Comparison of ENCODE assay signal across 10 mouse cellular contexts in the genomic region with DNA sequence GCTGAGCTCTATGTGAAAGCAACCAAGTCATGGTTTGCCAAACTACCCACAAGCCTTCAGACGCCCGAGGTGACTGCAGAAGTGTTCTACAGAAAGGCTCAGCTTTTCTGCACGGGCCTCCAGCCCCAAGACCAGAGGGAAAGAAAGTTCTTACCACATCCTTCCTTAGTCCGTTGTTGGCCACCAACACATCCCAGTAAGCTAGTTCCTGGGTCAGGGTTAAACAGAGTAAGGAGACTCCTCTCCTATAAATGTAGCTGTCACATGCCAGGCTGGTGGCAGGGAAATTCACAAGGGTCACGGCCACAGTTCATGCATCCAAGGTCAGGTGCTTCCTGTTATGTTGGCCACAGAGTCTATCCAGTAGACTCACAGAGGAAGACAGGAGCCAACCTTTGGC. TPM values are rescaled to one million over a fixed set of nuclear protein-coding genes. Genes with fewer than 3 reads are reported as not detected.
A peak's percentile ranks its signal among the peaks of the same experiment; 100 is the strongest.
DNase-seq lines count a peak whose midpoint lies in the region; ATAC-seq and TF ChIP-seq lines count a peak whose summit lies in the region.
"Had no signal": no experiment of that assay in that cellular context is flagged by ENCODE, and none has a peak within 500 bp of the region (broad histone marks: within the 10 kb centered on the region; RNA-seq: fewer than 3 reads in every experiment).

No protein-coding gene starts in this region.

- no peaks in the 10 kb centered on the region for H3K79me2 ChIP-seq in heart, adult 2 months (replicated peaks; ENCODE audit: control insufficient read depth, insufficient read depth, low read length)

- TF ChIP-seq EP300 in heart, adult 2 months (IDR thresholded peaks at IDR 0.05; ENCODE audit: insufficient read depth, low read depth, low read length) = no peak

- H3K36me3 ChIP-seq in heart, adult 2 months (ENCODE audit: control insufficient read depth, insufficient read depth, low read length) = no peaks in the 10 kb centered on the region; the same call in 1 of the 2 replicates
- H3K36me3 ChIP-seq in heart, embryonic 15.5 days = peaks cover 13% of the 10 kb centered on the region; the same call in 1 of the 2 replicates
- H3K36me3 ChIP-seq in liver, embryonic 15.5 days (replicated peaks) = peaks cover 54% of the 10 kb centered on the region
- no peaks in the 10 kb centered on the region; the same call in 1 of the 2 replicates for H3K36me3 ChIP-seq in forebrain, embryonic 11.5 days (ENCODE audit: control insufficient read depth, insufficient read depth, low read length)

- no peak overlapping the region for H3K4me2 ChIP-seq in heart, embryonic 15.5 days
- H3K4me2 ChIP-seq in liver, embryonic 15.5 days = no peak overlapping the region
- H3K4me2 ChIP-seq in forebrain, embryonic 11.5 days (ENCODE audit: low read depth, low read length, severe bottlenecking) = no peak overlapping the region

- peak overlapping the region; percentile 95 for H3K27ac ChIP-seq in heart, adult 2 months
- H3K27ac ChIP-seq in heart, embryonic 15.5 days = peak overlapping the region; percentile 92
- peak overlapping the region; percentile 95 for H3K27ac ChIP-seq in liver, embryonic 15.5 days (replicated peaks)
- H3K27ac ChIP-seq in forebrain, embryonic 11.5 days (ENCODE audit: low read depth, low read length) = no peak overlapping the region

- TF ChIP-seq CTCF in heart, adult 2 months (IDR thresholded peaks at IDR 0.05) = no peak

- ATAC-seq in heart, embryonic 15.5 days (replicated peaks; ENCODE audit: insufficient number of reproducible peaks, insufficient read depth, low FRiP score, low read depth) = no peak
- no peak for ATAC-seq in liver, embryonic 15.5 days (ENCODE audit: insufficient read depth)
- ATAC-seq in forebrain, embryonic 11.5 days (replicated peaks; ENCODE audit: low FRiP score) = no peak

- no peak overlapping the region for H3K9ac ChIP-seq in heart, adult 2 months (ENCODE audit: low read depth, low read length)
- H3K9ac ChIP-seq in heart, embryonic 15.5 days = no peak overlapping the region
- H3K9ac ChIP-seq in liver, embryonic 15.5 days = no peak overlapping the region
- no peak overlapping the region for H3K9ac ChIP-seq in forebrain, embryonic 11.5 days (ENCODE audit: low read length)

- TF ChIP-seq POLR2A in heart, adult 2 months (IDR thresholded peaks at IDR 0.05; ENCODE audit: insufficient read depth, low read depth, low read length) = no peak

- no peak overlapping the region for H3K4me3 ChIP-seq in heart, adult 2 months
- no peak overlapping the region for H3K4me3 ChIP-seq in heart, embryonic 15.5 days
- no peak overlapping the region for H3K4me3 ChIP-seq in liver, embryonic 15.5 days (replicated peaks)
- no peak overlapping the region for H3K4me3 ChIP-seq in forebrain, embryonic 11.5 days (ENCODE audit: low read depth, low read length)

- DNase-seq in heart, adult 2 months = peak in 1 of 2 experiments; percentile 55
- no peak for DNase-seq in heart, postnatal 14 days
- DNase-seq in CD4-positive helper T cell, adult 2 months (ENCODE audit: low read depth, low spot score) = peak; percentile 68
- DNase-seq in cerebellum, adult 11 months = no peak
- DNase-seq in forebrain, embryonic 11.5 days (ENCODE audit: low spot score) = no peak
- no peak for DNase-seq in left cerebral cortex, adult 11 months (ENCODE audit: low spot score)
- DNase-seq: gastrocnemius, postnatal 14 days had no signal

- 56% methylated on average over 5 of the region's 5 CpGs for WGBS in heart, adult 2 months
- 81% methylated on average over 5 of the region's 5 CpGs for WGBS in heart, embryonic 15.5 days
- WGBS in liver, embryonic 15.5 days (ENCODE audit: insufficient replicate concordance) = 36% methylated on average over 5 of the region's 5 CpGs
- 90% methylated on average over 5 of the region's 5 CpGs for WGBS in forebrain, embryonic 11.5 days

- H3K4me1 ChIP-seq in heart, adult 2 months (ENCODE audit: control insufficient read depth, insufficient read depth, low read length) = peaks cover 28% of the 10 kb centered on the region
- H3K4me1 ChIP-seq in heart, embryonic 15.5 days (replicated peaks) = peaks cover 54% of the 10 kb centered on the region
- peaks cover 96% of the 10 kb centered on the region for H3K4me1 ChIP-seq in liver, embryonic 15.5 days (replicated peaks)
- H3K4me1 ChIP-seq in forebrain, embryonic 11.5 days (replicated peaks; ENCODE audit: control insufficient read depth, insufficient read depth, low read length) = peaks cover 7% of the 10 kb centered on the region; the same call in 1 of the 2 replicates

- H3K27me3 ChIP-seq in heart, adult 2 months (ENCODE audit: control insufficient read depth, insufficient read depth, low read length) = no peaks in the 10 kb centered on the region
- no peaks in the 10 kb centered on the region for H3K27me3 ChIP-seq in heart, embryonic 15.5 days
- H3K27me3 ChIP-seq in liver, embryonic 15.5 days = no peaks in the 10 kb centered on the region
- no peaks in the 10 kb centered on the region for H3K27me3 ChIP-seq in forebrain, embryonic 11.5 days (ENCODE audit: control insufficient read depth, insufficient read depth, low read length)

- intact Hi-C loops in heart, adult 2 months (cut with DNase I) = no loop called here
- intact Hi-C loops in heart, postnatal 14 days (cut with DNase I) = loop anchor here (2.0 kb wide), 1 partner anchor 27 kb away; no protein-coding TSS in a partner anchor

- H3K9me3 ChIP-seq in heart, embryonic 15.5 days (replicated peaks) = no peaks in the 10 kb centered on the region
- no peaks in the 10 kb centered on the region for H3K9me3 ChIP-seq in liver, embryonic 15.5 days (replicated peaks)
- H3K9me3 ChIP-seq in forebrain, embryonic 11.5 days (ENCODE audit: control insufficient read depth, low read length) = no peaks in the 10 kb centered on the region

RNA-seq across cellular contexts. Expression of a gene that starts 27.7 kb away (rescaled TPM):
- 10 to 100 TPM in 1 of 2 experiments, 1 to 10 TPM in 1; 9.9 to 11.1 TPM for total RNA-seq in heart, adult 2 months (2021)
- polyA plus RNA-seq in heart, adult 2 months (2012; rRNA removed) = 16.5 and 18.8 TPM in 2 replicates
- 10 to 100 TPM; 14.6 TPM for total RNA-seq in heart, postnatal 14 days (2021)
- 9.8 and 14.8 TPM in 2 replicates for polyA plus RNA-seq in heart, embryonic 15.5 days (2015; fragmentation: Nextera tagmentation; extraction: Ambion mirVana)
- polyA plus RNA-seq in liver, embryonic 15.5 days (2015; fragmentation: Nextera tagmentation; extraction: Ambion mirVana) = 27.0 and 27.3 TPM in 2 replicates
- 8.3 and 8.8 TPM in 2 replicates for polyA plus RNA-seq in forebrain, embryonic 11.5 days (2014; fragmentation: Nextera tagmentation; extraction: Ambion mirVana)

RNA-seq across cellular contexts. Expression of a gene that starts 32.1 kb away (rescaled TPM):
- not detected for total RNA-seq in heart, adult 2 months (2021)
- not detected in 2 replicates for polyA plus RNA-seq in heart, adult 2 months (2012; rRNA removed)
- not detected for total RNA-seq in heart, postnatal 14 days (2021)
- polyA plus RNA-seq in heart, embryonic 15.5 days (2015; fragmentation: Nextera tagmentation; extraction: Ambion mirVana) = not detected in 2 replicates
- 0.09 TPM in 1 of 2 replicates, not detected in the other for polyA plus RNA-seq in liver, embryonic 15.5 days (2015; fragmentation: Nextera tagmentation; extraction: Ambion mirVana)
- 0.20 TPM in 1 of 2 replicates, not detected in the other for polyA plus RNA-seq in forebrain, embryonic 11.5 days (2014; fragmentation: Nextera tagmentation; extraction: Ambion mirVana)
- total RNA-seq: gastrocnemius, postnatal 14 days had no signal
- polyA plus RNA-seq: limb, embryonic 11.5 days had no signal

RNA-seq across cellular contexts. Expression of a gene that starts 34.8 kb away (rescaled TPM):
- total RNA-seq in heart, adult 2 months (2021) = not detected
- 0.18 and 0.23 TPM in 2 replicates for polyA plus RNA-seq in heart, adult 2 months (2012; rRNA removed)
- total RNA-seq in heart, postnatal 14 days (2021) = 1 to 10 TPM in 1 of 2 experiments, under 1 TPM in 1; 0.79 to 1.3 TPM
- 9.8 and 12.8 TPM in 2 replicates for polyA plus RNA-seq in heart, embryonic 15.5 days (2015; fragmentation: Nextera tagmentation; extraction: Ambion mirVana)
- polyA plus RNA-seq in liver, embryonic 15.5 days (2015; fragmentation: Nextera tagmentation; extraction: Ambion mirVana) = 10.0 and 13.2 TPM in 2 replicates
- polyA plus RNA-seq in forebrain, embryonic 11.5 days (2014; fragmentation: Nextera tagmentation; extraction: Ambion mirVana) = 26.2 and 31.8 TPM in 2 replicates
